Mouse (Mus musculus) hindbrain, embryonic 14.5 days (tissue): Measurements from ENCODE around the gene Tspo2. TPM values are rescaled to one million over a fixed set of nuclear protein-coding genes. Genes with fewer than 3 reads are reported as not detected.
"Not testable (repeated sequence)": the region's sequence is repeated elsewhere in the genome, so short reads cannot be mapped to it uniquely, and the experiment has no call there.

Experiments
- ATAC-seq: fragments of 200-750 bp; cut with Nextera tagmentation; 2 replicates; pipeline ENCODE4 v1.8.0; 2017; ENCODE audit warnings: moderate number of reproducible peaks, mild to moderate bottlenecking, moderate TSS enrichment, moderate library complexity; ENCODE audit not compliant: low FRiP score
- DNase-seq: peaks from one replicate; pipeline ENCODE4 v3.0.0-alpha.2; 2015; ENCODE audit warnings: low spot score
- H3K27ac ChIP-seq: fragments of 300-500 bp; sonication (generic); 2 replicates; pipeline ENCODE4 v1.5.1; 2014; ENCODE audit warnings: mild to moderate bottlenecking, moderate library complexity
- H3K27me3 ChIP-seq: fragments of 300-500 bp; sonication (generic); 2 replicates; pipeline ENCODE4 v1.6.1; 2014; ENCODE audit warnings: mild to moderate bottlenecking, low read length, mixed read lengths; ENCODE audit not compliant: control insufficient read depth, insufficient read depth
- H3K36me3 ChIP-seq: fragments of 300-500 bp; sonication (generic); replicated peaks from 2 replicates; pipeline ENCODE4 v1.6.1; 2014; ENCODE audit not compliant: control insufficient read depth, insufficient read depth
- H3K4me1 ChIP-seq: fragments of 300-500 bp; sonication (generic); replicated peaks from 2 replicates; pipeline ENCODE4 v1.6.1; 2014; ENCODE audit warnings: antibody characterized with exemption, low read length, mixed read lengths; ENCODE audit not compliant: control insufficient read depth, insufficient read depth
- H3K4me2 ChIP-seq: fragments of 300-500 bp; sonication (generic); replicated peaks from 2 replicates; pipeline ENCODE4 v1.6.1; 2014; ENCODE audit warnings: mild to moderate bottlenecking, moderate library complexity
- H3K4me3 ChIP-seq: fragments of 300-500 bp; sonication (generic); replicated peaks from 2 replicates; pipeline ENCODE4 v1.5.1; 2014; ENCODE audit warnings: mild to moderate bottlenecking, low read length
- H3K9ac ChIP-seq: fragments of 300-500 bp; sonication (generic); 2 replicates; pipeline ENCODE4 v1.6.1; 2014
- H3K9me3 ChIP-seq: fragments of 300-500 bp; sonication (generic); 2 replicates; pipeline ENCODE4 v1.6.1; 2016; ENCODE audit warnings: low read length; ENCODE audit not compliant: control insufficient read depth
- WGBS: fragments of 180-500 bp; shearing (Covaris S2); extraction: QIAGEN DNeasy Blood & Tissue Kit; methylation state at CpG from one replicate; pipeline ENCODE4 v1.1.7; 2014; 5-methylcytosine and 5-hydroxymethylcytosine counted together
- polyA plus RNA-seq: library from polyadenylated mRNA; unstranded; fragments of >200 nt; fragmentation: Nextera tagmentation; extraction: Ambion mirVana; gene quantifications from 2 replicates; pipeline ENCODE4 v1.2.1, GENCODE M21; 2014

Gene Tspo2
- polyA plus RNA-seq, 1 experiment from 2014 or later = 1.0 TPM

- Histone ChIP-seq H3K9ac (no peak overlapping the region), H3K4me3 (no peak overlapping the region), H3K27ac (no peak overlapping the region), H3K36me3 (no peaks in the 10 kb centered on the region), H3K27me3 (no peaks in the 10 kb centered on the region), H3K4me2 (no peak overlapping the region), H3K4me1 (no peaks in the 10 kb centered on the region), H3K9me3 (no peaks in the 10 kb centered on the region)
- no peak for DNase-seq
- WGBS = 83% methylated on average over 8 of the region's 8 CpGs
- no peak for ATAC-seq
Measured at GRCm38 (mm10) chr17:48475444-48475843, 24.1 kb upstream of the Tspo2 start.

- not testable (repeated sequence) for H3K27ac ChIP-seq, H3K27me3 ChIP-seq, H3K4me2 ChIP-seq, H3K36me3 ChIP-seq, H3K4me1 ChIP-seq, DNase-seq, ATAC-seq, H3K9ac ChIP-seq, H3K4me3 ChIP-seq, H3K9me3 ChIP-seq
- WGBS = 85% methylated on average over 6 of the region's 6 CpGs
Measured at GRCm38 (mm10) chr17:48474282-48474681, 23.0 kb upstream of the Tspo2 start.

- H3K4me1 ChIP-seq = 0 out of 2 replicates have a peak, but pooled peaks cover 2% of the 10 kb centered on the region
- WGBS = 12% methylated on average over 22 of the region's 22 CpGs
- H3K9me3 ChIP-seq = no peaks in the 10 kb centered on the region
- H3K27me3 ChIP-seq = no peaks in the 10 kb centered on the region; the same call in 1 of the 2 replicates
- no peak overlapping the region for H3K27ac ChIP-seq
- peak overlapping the region; percentile 22 for H3K4me2 ChIP-seq
- no peaks in the 10 kb centered on the region for H3K36me3 ChIP-seq
- no peak overlapping the region for H3K4me3 ChIP-seq
- DNase-seq = peak; percentile 95
- peak; percentile 86 for ATAC-seq
- no peak overlapping the region for H3K9ac ChIP-seq
Measured at GRCm38 (mm10) chr17:48467395-48468231, 16.3 kb upstream of the Tspo2 start.

GRCm38 (mm10) chr17:48466769-48467394 lies 15.6 kb upstream of the Tspo2 start:
- H3K27me3 ChIP-seq = no peaks in the 10 kb centered on the region; the same call in 1 of the 2 replicates
- no peak overlapping the region for H3K27ac ChIP-seq
- no peaks in the 10 kb centered on the region for H3K36me3 ChIP-seq
- WGBS = 48% methylated on average over 22 of the region's 22 CpGs
- 0 out of 2 replicates have a peak, but pooled peaks cover 2% of the 10 kb centered on the region for H3K4me1 ChIP-seq
- H3K4me3 ChIP-seq = no peak overlapping the region
- H3K4me2 ChIP-seq = peak overlapping the region; percentile 22
- H3K9me3 ChIP-seq = no peaks in the 10 kb centered on the region
- ATAC-seq (0 out of 2 replicates have a peak, but pooled peaks have one; percentile 34), DNase-seq (no peak)
- H3K9ac ChIP-seq = no peak overlapping the region

DNA sequence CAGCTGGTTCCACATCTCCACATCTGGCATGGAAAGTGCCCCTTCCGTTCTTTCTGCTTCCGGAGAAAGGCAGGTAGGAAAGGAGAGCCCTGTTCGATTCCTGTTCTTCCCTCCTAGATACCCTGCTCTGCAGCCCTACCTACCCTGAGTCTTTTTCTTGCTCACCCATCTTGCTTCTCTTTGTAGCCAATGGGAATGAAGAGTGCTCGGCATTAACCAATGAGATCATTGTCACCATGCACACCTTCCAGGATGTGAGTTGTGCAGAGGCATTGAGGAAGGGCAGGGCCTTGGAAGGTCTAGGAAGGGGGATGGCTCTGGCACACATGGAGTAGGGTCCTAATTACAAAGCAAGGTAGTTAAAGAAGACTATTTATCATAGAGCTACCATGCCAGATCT lies 12.1 kb upstream of the Tspo2 start:
- DNase-seq (no peak), ATAC-seq (no peak)
- Histone ChIP-seq H3K9me3 (no peaks in the 10 kb centered on the region), H3K36me3 (no peaks in the 10 kb centered on the region), H3K9ac (no peak overlapping the region), H3K4me1 (0 out of 2 replicates have a peak, but pooled peaks cover 2% of the 10 kb centered on the region), H3K4me2 (no peak overlapping the region), H3K4me3 (no peak overlapping the region), H3K27ac (no peak overlapping the region), H3K27me3 (no peaks in the 10 kb centered on the region; the same call in 1 of the 2 replicates)
- WGBS = 97% methylated on average over 4 of the region's 4 CpGs

GRCm38 (mm10) chr17:48462096-48462495 lies 10.8 kb upstream of the Tspo2 start:
- no peak overlapping the region for H3K9ac ChIP-seq
- 97% methylated on average over 13 of the region's 13 CpGs for WGBS

GRCm38 (mm10) chr17:48457971-48458653 lies 6.8 kb upstream of the Tspo2 start:
- DNase-seq = no peak
- 89% methylated on average over 13 of the region's 13 CpGs for WGBS
- Histone ChIP-seq H3K27me3 (no peaks in the 10 kb centered on the region), H3K9me3 (no peaks in the 10 kb centered on the region), H3K4me3 (no peak overlapping the region), H3K36me3 (no peaks in the 10 kb centered on the region), H3K4me2 (no peak overlapping the region), H3K9ac (no peak overlapping the region), H3K4me1 (no peaks in the 10 kb centered on the region), H3K27ac (no peak overlapping the region)
- ATAC-seq = no peak

More at GRCm38 (mm10) chr17:48462096-48462495, 10.8 kb upstream of the Tspo2 start:
- ATAC-seq = no peak
- H3K4me2 ChIP-seq = no peak overlapping the region
- no peaks in the 10 kb centered on the region for H3K4me1 ChIP-seq
- H3K4me3 ChIP-seq = no peak overlapping the region
- H3K27me3 ChIP-seq = no peaks in the 10 kb centered on the region; the same call in 1 of the 2 replicates
- H3K27ac ChIP-seq = no peak overlapping the region
- no peaks in the 10 kb centered on the region for H3K9me3 ChIP-seq
- no peaks in the 10 kb centered on the region for H3K36me3 ChIP-seq
- DNase-seq = no peak

- H3K27ac ChIP-seq = no peak overlapping the region
- ATAC-seq = no peak
- no peak overlapping the region for H3K4me2 ChIP-seq
- no peaks in the 10 kb centered on the region for H3K4me1 ChIP-seq
- H3K36me3 ChIP-seq = no peaks in the 10 kb centered on the region
- DNase-seq = no peak
- WGBS = 96% methylated on average over 2 of the region's 2 CpGs
- no peak overlapping the region for H3K9ac ChIP-seq
- no peaks in the 10 kb centered on the region for H3K9me3 ChIP-seq
- no peaks in the 10 kb centered on the region for H3K27me3 ChIP-seq
- no peak overlapping the region for H3K4me3 ChIP-seq
Measured at GRCm38 (mm10) chr17:48455955-48456354, 4.6 kb upstream of the Tspo2 start.

GRCm38 (mm10) chr17:48454688-48455087 lies 3.4 kb upstream of the Tspo2 start, which contains the start of gene Unc5cl:
Gene Unc5cl, plus strand, starts transcription at chr17:48454901.
- no peaks in the 10 kb centered on the region for H3K36me3 ChIP-seq
- 61% methylated on average over 11 of the region's 11 CpGs for WGBS
- H3K4me2 ChIP-seq = no peak within 1 kb of the TSS
- no peaks in the 10 kb centered on the region for H3K4me1 ChIP-seq
- no peak within 1 kb of the TSS for H3K27ac ChIP-seq
- H3K27me3 ChIP-seq = no peaks in the 10 kb centered on the region
- ATAC-seq (no peak), DNase-seq (no peak)
- no peak within 1 kb of the TSS for H3K9ac ChIP-seq
- no peaks in the 10 kb centered on the region for H3K9me3 ChIP-seq
- H3K4me3 ChIP-seq = no peak within 1 kb of the TSS
